Mouse (Mus musculus) neural tube, embryonic 11.5 days (tissue): ENCODE data around the gene Slc30a2. TPM values are rescaled to one million over a fixed set of nuclear protein-coding genes. Genes with fewer than 3 reads are reported as not detected.
"Not testable (repeated sequence)": the region's sequence is repeated elsewhere in the genome, so short reads cannot be mapped to it uniquely, and the experiment has no call there.

Source experiments
- ATAC-seq: fragments of 200-750 bp; cut with Nextera tagmentation; 2 replicates; pipeline ENCODE4 v1.8.0; 2017; ENCODE audit warnings: moderate number of reproducible peaks, mild to moderate bottlenecking, moderate TSS enrichment, moderate library complexity; ENCODE audit not compliant: insufficient read depth, low FRiP score, low TSS enrichment
- DNase-seq: peaks from one replicate; pipeline ENCODE4 v3.0.0-alpha.2; 2015; ENCODE audit warnings: low spot score
- H3K27ac ChIP-seq: fragments of 300-500 bp; sonication (generic); 2 replicates; pipeline ENCODE4 v1.5.1; 2014; ENCODE audit warnings: low read depth, mild to moderate bottlenecking, low read length
- H3K27me3 ChIP-seq: fragments of 300-500 bp; sonication (generic); 2 replicates; pipeline ENCODE4 v1.6.1; 2014; ENCODE audit warnings: mild to moderate bottlenecking, low read length, mixed read lengths; ENCODE audit not compliant: control insufficient read depth, insufficient read depth
- H3K36me3 ChIP-seq: fragments of 300-500 bp; sonication (generic); 2 replicates; pipeline ENCODE4 v1.6.1; 2014; ENCODE audit warnings: mild to moderate bottlenecking, low read length, moderate library complexity, mixed read lengths; ENCODE audit not compliant: control insufficient read depth, insufficient read depth
- H3K4me1 ChIP-seq: fragments of 300-500 bp; sonication (generic); 2 replicates; pipeline ENCODE4 v1.6.1; 2014; ENCODE audit warnings: low read length, mixed read lengths; ENCODE audit not compliant: control insufficient read depth, insufficient read depth
- H3K4me2 ChIP-seq: fragments of 300-500 bp; sonication (generic); 2 replicates; pipeline ENCODE4 v1.6.1; 2014; ENCODE audit warnings: low read depth, mild to moderate bottlenecking, moderate library complexity
- H3K4me3 ChIP-seq: fragments of 300-500 bp; sonication (generic); 2 replicates; pipeline ENCODE4 v1.5.1; 2014; ENCODE audit warnings: low read depth, low read length
- H3K9ac ChIP-seq: fragments of 300-500 bp; sonication (generic); 2 replicates; pipeline ENCODE4 v1.6.1; 2014; ENCODE audit warnings: mild to moderate bottlenecking, low read length
- H3K9me3 ChIP-seq: fragments of 300-500 bp; sonication (generic); 2 replicates; pipeline ENCODE4 v1.6.1; 2016; ENCODE audit warnings: low read length; ENCODE audit not compliant: control insufficient read depth
- WGBS: fragments of 180-500 bp; shearing (Covaris S2); extraction: QIAGEN DNeasy Blood & Tissue Kit; methylation state at CpG from one replicate; pipeline ENCODE4 v1.1.7; 2014; 5-methylcytosine and 5-hydroxymethylcytosine counted together
- polyA plus RNA-seq: library from polyadenylated mRNA; unstranded; fragments of >200 nt; fragmentation: Nextera tagmentation; extraction: Ambion mirVana; gene quantifications from 2 replicates; pipeline ENCODE4 v1.2.1, GENCODE M21; 2014

Slc30a2 gene
- polyA plus RNA-seq, 1 experiment from 2014 or later = not detected

DNA sequence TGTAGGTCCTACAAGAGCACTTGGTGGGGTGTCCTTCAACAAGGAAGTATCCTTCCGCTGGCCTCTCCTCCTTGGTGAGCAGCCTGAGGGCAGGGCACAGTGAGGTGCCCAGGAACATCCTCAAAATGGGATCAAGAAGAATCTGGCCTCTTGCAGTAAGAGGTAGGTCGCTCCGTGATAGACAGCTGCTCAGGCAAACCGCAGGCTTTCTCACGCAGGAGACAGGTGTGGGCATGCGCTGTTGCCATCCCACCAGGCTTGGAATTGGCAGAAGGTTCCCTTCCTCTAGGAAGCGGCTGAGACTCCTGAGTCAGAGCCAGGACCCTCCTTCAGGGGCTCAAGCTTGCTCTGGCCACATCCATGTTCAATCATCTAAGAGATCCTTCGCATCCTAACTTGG is 30.3 kb downstream of the Slc30a2 start:
- Histone ChIP-seq H3K36me3 (no peaks in the 10 kb centered on the region), H3K9ac (no peak overlapping the region), H3K4me2 (no peak overlapping the region; the same call in 1 of the 2 replicates), H3K27ac (no peak overlapping the region), H3K4me3 (no peak overlapping the region), H3K4me1 (peaks cover 12% of the 10 kb centered on the region), H3K9me3 (no peaks in the 10 kb centered on the region), H3K27me3 (peaks cover 32% of the 10 kb centered on the region)
- WGBS = 82% methylated on average over 8 of the region's 8 CpGs
- ATAC-seq (no peak), DNase-seq (no peak)

DNA sequence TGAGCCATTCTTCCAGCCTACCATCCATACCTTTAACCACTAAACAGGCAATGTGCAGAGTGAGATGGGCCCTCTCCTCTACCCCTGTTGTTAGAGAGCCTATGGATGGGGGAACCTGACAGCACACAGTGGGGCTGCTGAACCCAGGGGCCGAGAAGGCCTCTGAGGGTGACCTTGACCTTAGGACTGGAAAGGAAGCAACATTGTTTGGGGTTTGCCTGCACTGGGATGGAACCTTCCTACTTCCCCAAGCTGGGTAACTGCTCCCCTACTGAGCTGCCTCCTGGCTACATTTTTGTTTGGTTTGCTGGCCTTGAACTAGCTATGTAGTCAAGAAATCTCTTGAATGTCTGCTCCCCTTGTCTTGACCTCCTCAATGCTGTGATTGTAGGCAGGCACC is 31.3 kb downstream of the Slc30a2 start:
- H3K36me3 ChIP-seq = no peaks in the 10 kb centered on the region
- DNase-seq (no peak), ATAC-seq (no peak)
- no peak overlapping the region for H3K27ac ChIP-seq
- H3K4me2 ChIP-seq = no peak overlapping the region
- peaks cover 12% of the 10 kb centered on the region for H3K4me1 ChIP-seq
- no peak overlapping the region for H3K4me3 ChIP-seq
- no peak overlapping the region for H3K9ac ChIP-seq
- 69% methylated on average over 1 of the region's 1 CpGs for WGBS
- H3K9me3 ChIP-seq = no peaks in the 10 kb centered on the region
- peaks cover 31% of the 10 kb centered on the region for H3K27me3 ChIP-seq

DNA sequence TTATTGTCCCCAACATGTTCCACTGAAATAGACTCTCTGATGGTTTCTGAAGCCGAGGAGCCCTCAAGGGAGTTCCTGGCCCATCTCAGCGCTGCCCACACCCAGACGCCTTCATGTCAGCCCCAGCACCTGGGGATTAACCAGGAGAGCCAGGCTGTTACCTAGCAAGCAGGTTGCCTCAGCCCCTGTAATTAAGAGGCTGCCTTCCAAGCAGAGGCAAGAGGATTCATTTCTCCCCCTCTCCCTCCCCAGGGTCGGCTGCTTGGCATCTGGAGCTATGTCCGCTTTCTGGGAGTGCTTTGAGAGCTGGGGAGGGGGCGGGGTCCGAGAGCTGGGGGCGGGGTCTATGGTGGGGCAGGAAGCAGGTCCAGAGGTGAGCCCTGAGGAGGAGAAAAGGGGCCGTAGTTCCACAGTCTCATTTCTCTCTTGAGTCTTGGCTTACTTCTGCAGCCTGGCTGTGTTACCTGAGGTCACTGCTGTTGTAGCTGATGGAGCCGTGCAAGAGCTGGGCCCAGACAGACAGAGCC is 35.2 kb downstream of the Slc30a2 start:
- Histone ChIP-seq H3K4me3 (no peak overlapping the region), H3K27me3 (no peaks in the 10 kb centered on the region), H3K4me1 (no peaks in the 10 kb centered on the region), H3K4me2 (no peak overlapping the region), H3K9ac (no peak overlapping the region), H3K36me3 (no peaks in the 10 kb centered on the region), H3K9me3 (no peaks in the 10 kb centered on the region), H3K27ac (no peak overlapping the region)
- no peak for ATAC-seq
- no peak for DNase-seq
- WGBS = 38% methylated on average over 10 of the region's 10 CpGs

DNA sequence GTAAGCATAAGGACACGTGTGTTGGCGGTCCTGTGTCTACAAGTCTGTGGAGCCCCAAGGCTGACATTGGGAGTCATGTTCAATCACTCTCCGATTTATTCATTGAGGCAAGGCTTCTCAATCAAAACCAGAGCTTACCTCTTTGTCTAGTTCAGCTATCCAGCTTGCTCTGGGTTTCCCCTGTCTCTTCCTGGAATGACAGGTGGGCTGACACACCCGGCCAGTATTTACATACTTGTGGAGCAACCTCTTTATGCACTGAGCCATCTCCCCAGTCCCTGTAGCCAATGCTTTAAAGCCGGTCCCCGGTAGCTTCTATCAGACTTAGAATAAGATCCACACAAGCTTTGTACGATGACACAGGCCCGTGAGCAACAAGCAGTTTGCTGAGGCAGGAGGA is 36.5 kb downstream of the Slc30a2 start:
- ATAC-seq = no peak
- DNase-seq = no peak
- 85% methylated on average over 8 of the region's 8 CpGs for WGBS

DNA sequence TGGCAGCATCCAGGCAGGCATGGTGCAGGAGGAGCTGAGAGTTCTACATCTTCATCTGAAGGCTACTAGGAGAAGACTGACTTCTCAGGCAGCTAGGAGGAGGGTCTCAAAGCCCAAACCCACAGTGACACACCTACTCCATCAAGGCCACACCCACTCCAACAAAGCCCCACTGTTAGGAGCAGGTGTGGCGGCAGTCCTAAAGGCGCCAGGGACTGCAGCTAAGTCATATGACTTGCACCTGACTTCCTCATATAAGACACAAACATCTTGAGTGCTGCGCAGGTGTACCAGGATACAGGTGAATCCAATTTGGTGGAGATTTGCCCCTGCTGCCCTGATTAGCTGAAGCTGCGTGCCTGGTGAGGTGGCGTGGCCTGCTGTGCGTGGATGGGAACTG is 40.8 kb downstream of the Slc30a2 start, which contains the start of gene Extl1:
Gene Extl1 (minus strand): TSS at position 101 of the 400 bp plus-strand sequence.
- not testable (repeated sequence) for ATAC-seq, H3K9me3 ChIP-seq, H3K9ac ChIP-seq, H3K4me1 ChIP-seq, H3K36me3 ChIP-seq, H3K27me3 ChIP-seq, H3K4me3 ChIP-seq, DNase-seq, H3K4me2 ChIP-seq, H3K27ac ChIP-seq
- 100% methylated on average over 2 of the region's 6 CpGs for WGBS

More for the DNA sequence above, 36.5 kb downstream of the Slc30a2 start:
- H3K36me3 ChIP-seq = no peaks in the 10 kb centered on the region
- no peaks in the 10 kb centered on the region for H3K27me3 ChIP-seq
- no peak overlapping the region for H3K4me2 ChIP-seq
- no peak overlapping the region for H3K4me3 ChIP-seq
- no peak overlapping the region for H3K27ac ChIP-seq
- H3K4me1 ChIP-seq = no peaks in the 10 kb centered on the region
- H3K9ac ChIP-seq = no peak overlapping the region
- H3K9me3 ChIP-seq = no peaks in the 10 kb centered on the region

DNA sequence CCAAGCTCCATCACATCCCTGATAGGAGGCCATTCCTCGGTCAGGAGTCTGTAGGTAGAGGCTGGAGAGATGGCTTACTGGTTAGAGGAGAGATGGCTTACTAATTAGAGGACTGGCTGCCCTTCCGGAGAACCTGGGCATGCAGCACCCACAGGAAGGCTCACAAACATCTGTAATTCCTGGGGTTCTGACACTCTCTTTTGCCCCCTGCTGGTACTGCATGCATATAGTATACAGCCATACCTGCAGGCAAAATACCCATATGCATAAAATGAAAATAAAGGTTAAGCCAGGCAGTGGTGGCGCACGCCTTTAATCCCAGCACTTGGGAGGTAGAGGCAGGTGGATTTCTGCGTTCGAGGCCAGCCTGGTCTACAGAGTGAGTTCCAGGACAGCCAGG is 44.3 kb downstream of the Slc30a2 start:
- Histone ChIP-seq H3K4me3 (no peak overlapping the region), H3K9me3 (no peaks in the 10 kb centered on the region), H3K27ac (no peak overlapping the region), H3K36me3 (no peaks in the 10 kb centered on the region), H3K9ac (no peak overlapping the region), H3K4me1 (no peaks in the 10 kb centered on the region), H3K27me3 (no peaks in the 10 kb centered on the region), H3K4me2 (no peak overlapping the region)
- ATAC-seq (no peak), DNase-seq (no peak)
- WGBS = 83% methylated on average over 6 of the region's 6 CpGs

DNA sequence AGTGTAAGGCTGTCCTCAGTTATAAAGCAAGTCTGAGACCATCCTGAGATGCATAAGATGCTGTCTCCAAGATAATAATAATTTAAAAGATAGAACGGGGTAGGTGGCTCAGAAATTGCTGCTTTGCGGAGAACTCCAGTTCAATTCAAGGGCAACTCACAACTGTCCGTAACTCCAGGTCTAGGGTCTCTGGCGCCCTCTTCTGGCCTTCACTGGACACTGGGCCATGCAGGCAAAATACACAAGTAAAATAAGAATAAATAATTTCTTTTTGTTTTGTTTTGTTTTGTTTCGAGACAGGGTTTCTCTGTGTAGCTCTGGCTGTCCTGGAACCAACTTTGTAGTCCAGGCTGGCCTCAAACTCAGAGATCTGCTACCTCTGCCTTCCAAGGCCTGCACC is 45.4 kb downstream of the Slc30a2 start:
- no peak for ATAC-seq
- Histone ChIP-seq H3K36me3 (no peaks in the 10 kb centered on the region), H3K4me3 (no peak overlapping the region), H3K9ac (no peak overlapping the region), H3K9me3 (no peaks in the 10 kb centered on the region), H3K4me2 (no peak overlapping the region), H3K27ac (no peak overlapping the region), H3K27me3 (no peaks in the 10 kb centered on the region), H3K4me1 (no peaks in the 10 kb centered on the region; the same call in 1 of the 2 replicates)
- 19% methylated on average over 5 of the region's 5 CpGs for WGBS
- DNase-seq = peak; percentile 76

DNA sequence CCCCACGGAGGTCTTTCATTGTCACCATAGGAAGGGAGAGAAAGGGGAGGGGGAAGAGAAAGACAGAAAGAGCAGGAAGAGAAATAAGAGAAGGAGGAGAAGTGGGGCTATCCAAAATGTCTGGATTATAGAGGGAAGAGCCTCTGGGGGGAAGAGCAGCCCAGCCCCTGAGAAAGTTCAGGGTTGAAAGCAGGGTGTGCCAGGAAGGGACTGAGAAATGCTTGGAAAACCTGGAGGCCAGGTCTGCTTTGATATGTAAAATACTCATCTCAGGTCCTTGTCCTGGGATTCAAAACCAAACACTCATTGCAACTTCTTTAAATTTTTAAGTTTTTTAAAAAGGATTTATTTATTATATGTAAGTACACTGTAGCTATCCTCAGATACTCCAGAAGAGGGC is 48.7 kb downstream of the Slc30a2 start:
- H3K9me3 ChIP-seq = no peaks in the 10 kb centered on the region
- no peaks in the 10 kb centered on the region for H3K27me3 ChIP-seq
- H3K4me1 ChIP-seq = no peaks in the 10 kb centered on the region; the same call in 1 of the 2 replicates
- no peaks in the 10 kb centered on the region for H3K36me3 ChIP-seq
- no peak overlapping the region for H3K27ac ChIP-seq
- no peak overlapping the region for H3K4me3 ChIP-seq
- H3K4me2 ChIP-seq = no peak overlapping the region
- no peak overlapping the region for H3K9ac ChIP-seq
- ATAC-seq (no peak), DNase-seq (no peak)
- 96% methylated on average over 1 of the region's 1 CpGs for WGBS

DNA sequence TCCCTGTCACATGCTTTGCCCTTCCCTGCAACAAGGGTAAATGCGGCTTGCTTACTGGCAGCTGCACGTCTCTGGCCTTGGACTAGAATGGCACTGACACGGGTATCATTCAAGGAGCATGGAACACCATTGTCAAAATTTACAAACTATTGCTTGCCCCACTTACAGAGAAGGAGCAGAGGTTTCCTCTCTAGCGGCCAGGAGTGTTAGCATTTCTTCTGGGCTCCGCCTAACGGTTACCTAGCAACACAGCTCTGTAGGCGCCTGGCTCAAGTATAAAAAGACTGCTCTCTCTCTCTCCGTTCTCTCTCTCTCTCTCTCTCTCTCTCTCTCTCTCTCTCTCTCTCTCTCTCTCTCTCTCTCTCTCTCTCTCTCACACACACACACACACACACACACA is 49.6 kb downstream of the Slc30a2 start:
- DNase-seq = peak; percentile 23
- Histone ChIP-seq H3K36me3 (no peaks in the 10 kb centered on the region), H3K4me3 (no peak overlapping the region), H3K4me2 (no peak overlapping the region), H3K4me1 (no peaks in the 10 kb centered on the region; the same call in 1 of the 2 replicates), H3K9ac (no peak overlapping the region), H3K27me3 (no peaks in the 10 kb centered on the region), H3K9me3 (no peaks in the 10 kb centered on the region), H3K27ac (no peak overlapping the region)
- ATAC-seq = no peak
- WGBS = 23% methylated on average over 8 of the region's 8 CpGs
